Mouse (Mus musculus) Patski (cell line): ENCODE data around the gene Chrna10. TPM values are rescaled to one million over a fixed set of nuclear protein-coding genes. Genes with fewer than 3 reads are reported as not detected.

Experiments
- ATAC-seq: fragments of 100-300 bp; one replicate; pipeline ENCODE4 v1.8.0; 2021
- CTCF ChIA-PET: fragments of 350-600 bp; sonication (Branson Sonifier 250); formaldehyde crosslinking; loops from one replicate; lab custom pipeline; 2022; ENCODE audit warnings: inconsistent platforms; lab: Charles Lee
- POLR2A ChIA-PET: fragments of 350-600 bp; sonication (Branson Sonifier 250); formaldehyde crosslinking; loops from one replicate; lab custom pipeline; 2022; ENCODE audit warnings: antibody characterized with exemption, inconsistent platforms; lab: Charles Lee
- DNase-seq: peaks from one replicate; pipeline ENCODE4 v3.0.0-alpha.2; 2011; ENCODE audit warnings: low read depth, low spot score
- H3K27me3 ChIP-seq: fragments of 371-371 bp; one replicate; pipeline ENCODE4 v1.5.1; 2021
- CTCF ChIP-seq: fragments of 100-300 bp; IDR thresholded peaks from one replicate; pipeline ENCODE4 v1.5.1; 2021
- in situ Hi-C: fragments of 300-500 bp; cut with MboI; formaldehyde crosslinking; loops from 3 replicates; pipeline ENCODE4 v1.11.1; 2018; ENCODE audit warnings: low pct_unique_long_range_greater_than_20kb, mixed read lengths
- polyA plus RNA-seq: library from polyadenylated mRNA; unstranded; gene quantifications from one replicate; pipeline ENCODE4 v1.2.3, GENCODE M21; 2021

The Chrna10 gene
- polyA plus RNA-seq, 1 experiment from 2014 or later, result not detected

DNA sequence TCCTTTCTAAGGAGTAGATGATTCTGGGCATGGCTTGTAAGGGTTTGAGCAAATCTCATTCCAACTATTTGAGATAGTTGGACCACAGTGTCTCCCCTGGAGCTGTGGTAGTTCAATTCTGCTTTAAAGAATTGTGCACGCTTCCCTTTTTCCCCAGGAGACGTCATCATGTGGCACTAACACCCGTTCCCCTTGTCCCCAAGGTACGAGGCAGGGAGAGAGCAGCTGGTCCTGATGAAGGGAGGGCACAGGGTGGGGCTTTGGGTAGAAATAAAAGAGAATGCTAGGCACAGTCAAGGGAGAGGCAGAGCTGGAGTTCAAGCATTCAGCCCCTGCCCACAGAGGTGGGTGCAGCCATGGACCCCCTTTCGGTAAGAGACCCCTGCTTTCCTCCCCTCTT is 33.8 kb downstream of the Chrna10 start, which contains the start of gene Trpc2:
Gene Trpc2, plus strand, starts transcription at position 301 of the 400 bp plus-strand sequence.
- no peak for ATAC-seq
- TF ChIP-seq CTCF, result no peak
- CTCF ChIA-PET, result no interaction called here
- H3K27me3 ChIP-seq, result no peaks in the 10 kb centered on the region
- DNase-seq, result no peak
- in situ Hi-C loops, result no loop called here
- POLR2A ChIA-PET, result no interaction called here

DNA sequence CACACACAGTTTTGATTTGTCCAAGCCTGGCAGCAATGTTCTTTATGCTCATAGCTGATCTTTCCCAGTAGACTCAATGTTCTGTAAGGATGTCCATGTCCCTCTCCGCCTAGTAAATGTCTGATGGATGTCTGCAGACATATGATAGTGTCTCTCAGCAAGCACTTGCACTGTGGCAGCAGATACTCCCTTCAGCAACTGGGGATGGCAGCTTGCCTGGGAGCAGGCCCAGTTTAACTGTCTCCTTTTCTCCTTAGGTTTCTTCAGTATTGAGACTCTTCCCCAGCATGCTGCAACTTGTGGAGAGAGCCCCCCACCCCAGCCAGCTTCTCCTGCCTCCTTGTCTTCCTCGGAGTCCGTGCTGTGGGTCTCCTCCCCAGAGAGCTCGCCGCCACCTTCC is 34.8 kb downstream of the Chrna10 start:
- ChIA-PET POLR2A (no interaction called here), CTCF (interaction anchor here (1.3 kb wide), 1 partner anchor 156 kb away, joined by 3 read pairs; no protein-coding TSS in a partner anchor)
- ATAC-seq (no peak), DNase-seq (no peak)
- TF ChIP-seq CTCF, result no peak
- in situ Hi-C loops, result no loop called here
- no peaks in the 10 kb centered on the region for H3K27me3 ChIP-seq

DNA sequence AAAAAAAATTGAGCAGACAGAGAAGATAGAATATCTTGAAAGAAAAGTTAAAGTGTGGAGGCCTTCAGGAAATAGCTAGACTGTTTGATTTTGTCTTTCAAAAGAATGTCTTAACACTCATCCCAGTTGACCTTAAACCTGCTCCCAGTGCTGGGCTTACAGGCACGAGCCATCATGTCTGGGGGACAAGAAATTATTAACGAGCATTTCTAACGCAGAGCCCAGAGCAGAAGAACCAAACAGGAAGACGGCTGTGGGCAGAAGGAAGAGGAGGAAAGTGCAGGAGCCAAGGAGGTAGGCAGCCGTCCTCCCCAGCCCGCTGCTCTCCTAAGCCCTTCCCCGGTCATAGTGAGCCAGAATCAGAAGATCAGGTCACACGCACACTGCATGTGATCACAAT is 36.3 kb downstream of the Chrna10 start:
- in situ Hi-C loops, result no loop called here
- POLR2A ChIA-PET, result no interaction called here
- DNase-seq (no peak), ATAC-seq (no peak)
- CTCF ChIA-PET, result interaction anchor here (1.1 kb wide), 1 partner anchor 21 kb away, joined by 3 read pairs; no protein-coding TSS in a partner anchor
- H3K27me3 ChIP-seq, result no peaks in the 10 kb centered on the region
- no peak for TF ChIP-seq CTCF

DNA sequence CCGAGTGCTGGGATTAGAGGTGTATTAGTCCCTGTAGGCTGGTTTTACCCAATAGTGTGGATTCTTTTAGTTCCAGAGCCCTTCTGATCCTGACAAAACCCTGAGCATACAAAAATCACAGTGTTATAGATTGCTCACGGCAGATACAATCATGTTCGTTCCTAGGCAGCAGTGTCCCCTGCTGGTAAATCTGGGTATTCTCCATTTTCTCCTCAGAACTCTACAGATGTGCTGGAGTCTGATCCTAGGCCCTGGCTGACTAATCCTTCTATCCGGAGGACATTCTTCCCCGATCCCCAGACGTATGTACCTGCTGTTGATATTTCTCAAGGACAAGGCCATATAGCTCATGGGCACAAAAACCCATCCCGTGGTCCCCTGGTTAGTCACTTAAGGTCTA is 38.1 kb downstream of the Chrna10 start:
- CTCF ChIA-PET, result interaction anchor here (0.9 to 1.7 kb wide), 2 partner anchors 63 to 425 kb away, joined by 3 to 4 read pairs; no protein-coding TSS in a partner anchor
- no peak for ATAC-seq
- no peaks in the 10 kb centered on the region for H3K27me3 ChIP-seq
- in situ Hi-C loops, result loop anchor here (5.0 kb wide), 2 partner anchors 161 to 416 kb away; partner anchors contain the start of gene Clpb
- TF ChIP-seq CTCF, result no peak
- DNase-seq, result no peak
- POLR2A ChIA-PET, result no interaction called here

GRCm38 (mm10) chr7:102076714-102077296 is 39.8 kb downstream of the Chrna10 start:
- H3K27me3 ChIP-seq, result no peaks in the 10 kb centered on the region
- no peak for DNase-seq
- in situ Hi-C loops, result loop anchor here (5.0 kb wide), 2 partner anchors 160 to 415 kb away; partner anchors contain the start of gene Clpb
- peak; percentile 68 for TF ChIP-seq CTCF
- ATAC-seq, result no peak
- CTCF ChIA-PET, result interaction anchor here (0.5 to 0.6 kb wide), 2 partner anchors 151 to 162 kb away, joined by 3 read pairs; no protein-coding TSS in a partner anchor
- POLR2A ChIA-PET, result no interaction called here

DNA sequence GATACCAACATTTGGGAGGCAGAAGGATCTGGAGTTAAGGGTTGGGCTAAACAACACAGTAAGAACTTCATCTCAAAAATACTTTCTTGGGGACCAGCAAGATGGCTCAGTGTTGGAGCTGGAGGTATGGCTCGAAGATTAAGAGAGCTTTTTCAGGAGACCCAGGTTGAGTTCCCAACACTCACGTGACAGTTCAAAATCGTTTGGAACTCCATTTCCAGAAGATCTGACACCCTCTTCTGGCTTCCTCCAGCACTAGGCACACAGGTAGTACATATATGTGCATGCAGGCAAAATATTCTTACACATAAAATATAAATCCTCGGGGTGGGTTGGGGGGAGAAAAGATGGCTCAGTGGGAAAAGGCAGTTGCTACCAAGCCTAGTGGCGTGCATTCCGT is 50.3 kb downstream of the Chrna10 start:
- H3K27me3 ChIP-seq, result no peaks in the 10 kb centered on the region
- no peak for DNase-seq
- ATAC-seq, result no peak
- TF ChIP-seq CTCF, result no peak
- in situ Hi-C loops, result no loop called here
- POLR2A ChIA-PET, result interaction anchor here (0.9 kb wide), 1 partner anchor 10 kb away, joined by 4 read pairs; no protein-coding TSS in a partner anchor
- CTCF ChIA-PET, result interaction anchor here (1.0 kb wide), 1 partner anchor 413 kb away, joined by 3 read pairs; no protein-coding TSS in a partner anchor

DNA sequence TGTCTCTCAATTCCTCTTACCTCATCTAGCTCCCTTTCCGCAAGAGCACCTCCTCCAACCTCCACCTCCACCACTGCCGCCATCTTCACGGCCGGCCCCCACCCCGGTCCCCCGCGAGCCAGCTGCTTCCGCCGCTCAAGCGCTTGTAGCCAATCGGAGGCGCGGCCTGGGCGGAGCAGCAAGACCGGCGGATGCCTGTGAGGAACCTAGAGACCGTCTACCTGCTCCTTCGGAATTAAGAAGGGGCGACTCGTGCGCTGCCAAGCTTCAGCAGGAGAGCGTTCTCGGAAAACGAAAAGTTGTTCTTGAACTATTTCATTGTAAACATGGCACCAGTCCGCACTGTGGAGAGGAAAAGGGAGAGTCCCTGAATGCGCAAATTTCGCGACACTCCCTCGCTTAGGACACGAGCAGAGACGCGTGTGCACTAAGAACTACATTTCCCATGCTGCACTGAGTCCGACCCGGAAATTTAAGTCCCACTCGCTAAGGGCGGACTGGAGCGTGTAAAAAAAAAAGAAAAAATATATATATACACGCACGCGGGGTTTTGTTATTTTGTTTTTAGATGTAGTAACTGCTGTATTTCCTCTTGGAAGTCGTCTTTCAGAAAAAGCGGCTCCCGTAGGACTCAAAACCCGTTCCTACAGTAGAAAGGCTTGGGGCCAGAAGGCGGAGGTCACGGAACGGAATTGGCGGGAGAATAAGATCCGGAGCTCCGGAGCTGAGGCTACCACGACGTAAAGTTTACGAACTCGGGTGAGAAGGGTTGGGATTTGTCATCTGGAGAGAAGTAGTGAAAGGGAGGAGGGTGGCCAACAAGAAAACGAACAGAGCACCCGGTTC is 51.4 kb downstream of the Chrna10 start, which contains the start of the genes Rnf121, Xndc1 and Xntrpc:
Gene Rnf121, minus strand, starts transcription at position 424 of the 846 bp plus-strand sequence.
Gene Xndc1, plus strand, starts transcription at position 466 of the 846 bp plus-strand sequence.
Gene Xntrpc, plus strand, starts transcription at position 668 of the 846 bp plus-strand sequence.
- H3K27me3 ChIP-seq, result no peaks in the 10 kb centered on the region
- POLR2A ChIA-PET, result interaction anchor here (0.9 kb wide), 1 partner anchor 9 kb away, joined by 4 read pairs; no protein-coding TSS in a partner anchor
- in situ Hi-C loops, result no loop called here
- DNase-seq, result peak; percentile 64
- CTCF ChIA-PET, result interaction anchor here (1.1 kb wide), 1 partner anchor 145 kb away, joined by 3 read pairs; no protein-coding TSS in a partner anchor
- TF ChIP-seq CTCF, result no peak
- peak; percentile 96 for ATAC-seq

DNA sequence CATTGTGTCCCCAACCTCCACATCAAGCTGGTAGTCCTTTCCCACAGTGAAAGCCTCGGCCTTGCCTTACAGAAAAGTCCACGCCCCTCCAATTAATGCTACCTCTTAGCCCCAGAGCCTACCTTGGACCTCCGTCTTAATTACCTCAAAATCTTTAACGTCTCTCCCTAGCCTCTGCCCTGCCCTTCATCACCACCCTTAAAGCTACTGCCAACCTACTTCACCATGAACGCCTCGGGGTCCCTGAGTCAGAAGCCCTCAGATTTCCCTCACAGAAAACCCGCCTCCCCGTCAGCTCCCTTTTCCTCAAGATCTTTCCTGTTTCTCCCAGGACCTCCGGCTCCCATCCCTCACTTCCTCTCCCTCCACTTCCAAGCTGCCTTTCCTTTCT is 52.0 kb downstream of the Chrna10 start:
- ATAC-seq (peak; percentile 4), DNase-seq (no peak)
- in situ Hi-C loops, result no loop called here
- TF ChIP-seq CTCF, result no peak
- ChIA-PET POLR2A (no interaction called here), CTCF (interaction anchor here (1.1 kb wide), 1 partner anchor 144 kb away, joined by 3 read pairs; no protein-coding TSS in a partner anchor)
- no peaks in the 10 kb centered on the region for H3K27me3 ChIP-seq

- in situ Hi-C loops, result no loop called here
- CTCF ChIA-PET, result interaction anchor here (1.1 kb wide), 1 partner anchor 65 kb away, joined by 3 read pairs; no protein-coding TSS in a partner anchor
- ATAC-seq (no peak), DNase-seq (no peak)
- H3K27me3 ChIP-seq, result no peaks in the 10 kb centered on the region
- POLR2A ChIA-PET, result interaction anchor here (0.6 kb wide), 1 partner anchor 9 kb away, joined by 3 read pairs; no protein-coding TSS in a partner anchor
- TF ChIP-seq CTCF, result no peak
Measured at GRCm38 (mm10) chr7:102063891-102064290, 52.7 kb downstream of the Chrna10 start.

DNA sequence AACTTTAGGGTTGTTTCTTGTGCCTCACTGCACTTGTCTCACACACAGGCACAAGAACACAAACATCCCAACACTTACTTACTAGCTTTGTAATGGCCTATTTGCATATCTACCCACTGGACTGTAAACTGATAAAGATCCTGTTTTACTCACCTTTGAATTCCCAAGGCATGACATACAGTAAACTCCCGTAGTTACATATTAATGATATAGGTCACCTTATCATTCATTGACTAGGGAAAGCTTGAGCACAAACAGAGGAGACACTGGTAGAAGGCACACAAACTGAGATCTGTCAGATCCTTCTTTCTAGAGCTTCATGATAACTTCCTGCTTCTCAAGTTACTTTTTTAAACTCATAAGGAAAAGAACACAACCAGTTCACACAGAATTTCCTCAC is 54.4 kb downstream of the Chrna10 start:
- H3K27me3 ChIP-seq, result no peaks in the 10 kb centered on the region
- POLR2A ChIA-PET, result interaction anchor here (1.1 kb wide), 1 partner anchor 87 kb away, joined by 3 read pairs; no protein-coding TSS in a partner anchor
- ATAC-seq (no peak), DNase-seq (no peak)
- CTCF ChIA-PET, result interaction anchor here (1.2 kb wide), 1 partner anchor 16 kb away, joined by 3 read pairs; no protein-coding TSS in a partner anchor
- in situ Hi-C loops, result no loop called here
- TF ChIP-seq CTCF, result no peak
